Mouse (Mus musculus) heart, postnatal 14 days (tissue): ENCODE data around the gene Itgb5. TPM values are rescaled to one million over a fixed set of nuclear protein-coding genes. Genes with fewer than 3 reads are reported as not detected.

ENCODE experiments used
- DNase-seq, 2 experiments: peaks; one replicate each; pipeline ENCODE4 v3.0.0; 2021 to 2022
- intact Hi-C: fragments of 180-260 bp; cut with DNase I; formaldehyde crosslinking; loops from one replicate; pipeline ENCODE4 v1.15.1; 2025
- total RNA-seq, 2 experiments: library from RNA; stranded (reverse); gene quantifications; 2 replicates each; pipeline ENCODE4 v1.2.3; 2021

The Itgb5 gene
- total RNA-seq, 2 experiments from 2014 or later = 66.7 to 72.8 TPM

DNA sequence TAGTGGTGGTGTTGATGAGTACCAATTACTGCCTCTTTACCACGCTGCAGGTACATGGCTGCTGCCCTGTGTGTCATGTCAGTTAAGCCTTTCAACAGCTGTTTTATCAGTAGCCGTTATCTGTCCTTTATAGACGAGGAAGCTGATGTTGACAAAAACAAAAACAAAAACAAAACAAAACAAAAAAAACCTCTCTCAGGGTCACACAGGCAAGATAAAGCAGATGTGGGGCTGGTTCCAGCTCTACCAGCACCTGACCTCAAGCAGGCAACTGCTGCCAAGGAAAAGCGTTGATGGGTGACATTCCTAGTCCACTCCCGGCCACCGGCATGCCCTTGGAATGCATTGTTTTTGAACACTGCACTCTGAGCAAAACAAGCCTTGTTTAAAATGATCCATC is 63.1 kb downstream of the Itgb5 start:
- intact Hi-C loops = loop anchor here (5.0 kb wide), 1 partner anchor 60 kb away; no protein-coding TSS in a partner anchor

DNA sequence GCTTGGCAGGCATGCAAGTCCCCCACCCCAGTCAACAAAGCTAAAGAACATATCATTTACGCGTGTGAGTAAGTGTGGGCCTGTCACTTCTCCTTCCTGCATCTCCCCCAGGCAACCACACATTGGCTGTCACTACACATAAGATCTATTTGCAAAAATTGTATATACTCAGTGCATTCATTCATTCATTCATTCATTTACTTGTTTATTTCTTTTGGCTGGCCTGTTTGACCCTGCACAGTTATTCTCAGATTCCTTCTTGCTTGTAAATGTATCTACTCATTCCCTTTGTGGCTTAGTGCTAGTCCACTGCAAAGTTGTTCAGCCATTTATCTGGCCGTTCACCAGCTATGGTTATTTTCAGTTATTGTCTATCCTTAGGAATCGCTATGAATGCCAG is 64.3 kb downstream of the Itgb5 start:
- intact Hi-C loops = loop anchor here (2.0 to 5.0 kb wide), 2 partner anchors 45 to 61 kb away; no protein-coding TSS in a partner anchor
- DNase-seq = no peak

More for the DNA sequence above, 63.1 kb downstream of the Itgb5 start:
- DNase-seq = peak; percentile 36 to 64

DNA sequence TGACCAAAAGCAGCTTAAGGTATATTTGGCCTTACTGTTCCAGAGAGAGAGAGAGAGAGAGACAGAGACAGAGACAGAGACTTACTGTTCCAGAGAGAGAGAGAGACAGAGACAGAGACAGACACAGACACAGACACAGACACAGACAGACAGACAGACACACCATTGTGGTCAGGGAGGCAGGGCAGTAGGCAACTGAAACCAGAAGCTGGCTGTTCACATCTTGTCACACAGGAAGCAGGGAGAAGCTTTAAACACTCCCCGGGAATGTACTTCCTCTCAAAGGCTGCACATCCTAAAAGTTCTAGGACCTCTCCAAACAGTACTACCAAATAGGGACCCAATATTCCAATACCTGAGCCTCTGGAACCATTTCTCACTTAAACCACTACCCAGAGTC is 65.0 kb downstream of the Itgb5 start:
- intact Hi-C loops = loop anchor here (2.0 to 5.0 kb wide), 2 partner anchors 44 to 62 kb away; no protein-coding TSS in a partner anchor
- DNase-seq = no peak

DNA sequence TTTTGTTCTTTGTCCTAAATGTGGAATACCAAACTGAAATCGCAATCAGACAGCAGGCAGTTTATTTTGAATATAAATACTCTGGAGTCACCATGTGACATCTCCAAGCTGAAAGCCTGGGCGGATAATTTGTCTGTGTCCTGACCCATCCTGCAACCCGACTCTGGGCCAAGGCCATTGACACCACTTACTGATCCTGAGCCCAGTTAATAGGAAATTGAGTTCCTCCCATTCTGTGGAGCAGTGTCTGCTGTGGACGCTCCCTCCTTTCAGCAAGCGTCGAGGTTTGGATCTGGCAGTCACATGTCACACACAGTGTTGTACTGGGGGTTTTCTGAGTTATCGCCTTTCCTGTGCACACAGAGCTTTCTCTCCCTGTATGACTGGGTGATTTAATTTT is 66.2 kb downstream of the Itgb5 start:
- no peak for DNase-seq
- intact Hi-C loops = loop anchor here (2.0 kb wide), 1 partner anchor 43 kb away; no protein-coding TSS in a partner anchor

DNA sequence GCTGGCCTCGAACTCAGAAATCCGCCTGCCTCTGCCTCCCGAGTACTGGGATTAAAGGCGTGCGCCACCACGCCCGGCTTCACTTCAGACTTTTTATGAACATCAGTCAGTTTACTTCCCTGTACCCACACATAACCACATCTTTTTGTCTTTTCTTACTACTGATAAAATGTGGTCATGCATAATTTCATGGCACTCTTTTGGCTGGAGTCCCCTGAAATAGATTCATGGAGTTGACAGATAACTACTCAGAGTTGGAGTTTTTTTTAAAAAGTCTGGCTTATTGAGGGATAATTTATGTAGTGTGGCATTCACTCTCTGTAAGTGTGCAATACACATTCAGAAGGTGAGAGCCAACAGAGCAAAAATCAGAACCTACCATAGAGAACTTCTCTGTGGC is 67.3 kb downstream of the Itgb5 start:
- intact Hi-C loops = no loop called here
- DNase-seq = no peak

DNA sequence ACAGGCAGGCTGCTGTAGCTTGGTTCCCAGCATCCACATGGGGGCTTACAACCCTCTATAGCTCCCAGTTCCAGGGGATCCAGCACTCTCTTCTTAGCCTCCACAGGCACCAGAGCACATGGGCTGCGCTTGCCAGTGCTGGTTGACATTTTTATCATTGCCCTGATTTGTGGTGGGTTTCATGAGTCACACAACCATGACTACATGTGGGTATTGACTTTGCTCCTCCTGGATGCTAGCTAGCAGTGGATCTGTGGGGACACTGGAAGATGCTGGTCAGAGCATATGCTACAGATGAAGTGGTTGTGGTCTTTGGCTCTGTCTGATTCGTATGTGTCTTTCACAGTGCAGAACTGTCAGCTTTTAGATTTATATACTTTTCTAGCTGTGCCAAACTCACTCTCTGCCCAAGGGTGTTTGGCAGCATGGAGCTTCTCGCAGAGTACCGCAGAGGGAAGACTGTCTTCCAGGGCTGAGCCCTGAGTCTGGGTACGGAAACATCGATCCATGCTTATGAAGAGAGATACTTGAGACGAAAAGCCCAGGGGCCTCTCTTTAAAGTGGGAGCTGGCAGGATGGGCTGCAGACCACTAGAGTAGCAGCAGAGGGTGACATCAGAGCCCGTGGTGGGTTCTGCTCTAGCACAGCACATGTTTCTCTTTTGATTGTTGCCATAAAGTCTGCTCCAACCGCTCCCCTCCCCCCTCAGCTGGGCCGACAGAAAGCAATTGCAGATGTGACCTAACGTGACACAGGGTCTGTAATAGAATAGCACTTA is 74.4 kb downstream of the Itgb5 start:
- intact Hi-C loops = no loop called here
- no peak for DNase-seq

DNA sequence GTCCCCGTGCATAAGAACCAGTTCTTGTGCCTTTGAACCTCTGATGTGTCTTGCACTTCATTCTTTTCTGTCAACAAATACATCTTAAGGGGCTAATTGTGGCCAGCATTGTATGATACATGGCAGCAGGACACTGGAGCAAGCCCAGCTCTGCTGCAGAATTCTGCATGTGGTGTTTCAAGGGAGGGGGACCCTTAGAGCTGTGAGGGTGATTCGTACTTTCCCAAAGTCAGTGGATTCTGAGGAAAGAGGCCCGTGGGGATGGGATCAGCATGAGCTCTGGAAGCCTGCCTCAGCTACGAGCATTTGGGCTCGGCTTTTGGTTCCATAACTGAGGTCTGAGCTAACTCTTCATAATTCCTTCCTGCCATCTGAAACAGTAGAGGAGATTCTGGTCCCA is 75.1 kb downstream of the Itgb5 start:
- intact Hi-C loops = no loop called here
- no peak for DNase-seq

DNA sequence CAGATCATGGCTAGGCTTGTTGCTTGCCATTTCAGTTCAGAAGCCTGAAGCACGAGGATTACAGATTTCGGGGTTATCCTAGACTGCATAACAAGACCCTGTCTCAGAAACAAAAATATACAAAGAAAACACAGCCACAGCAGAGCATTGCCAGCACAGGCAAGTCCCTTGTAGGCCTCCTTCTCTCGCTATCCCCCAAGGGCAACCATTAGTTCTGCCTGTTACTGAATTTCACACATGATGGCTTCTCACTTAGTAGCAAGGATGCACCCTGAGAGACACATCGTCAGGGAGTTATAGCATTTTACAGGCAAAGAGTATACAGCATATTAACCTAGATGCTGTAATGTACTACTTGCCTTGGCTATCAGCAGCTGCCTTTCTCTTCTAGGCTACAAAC is 78.8 kb downstream of the Itgb5 start:
- DNase-seq = no peak
- intact Hi-C loops = no loop called here

DNA sequence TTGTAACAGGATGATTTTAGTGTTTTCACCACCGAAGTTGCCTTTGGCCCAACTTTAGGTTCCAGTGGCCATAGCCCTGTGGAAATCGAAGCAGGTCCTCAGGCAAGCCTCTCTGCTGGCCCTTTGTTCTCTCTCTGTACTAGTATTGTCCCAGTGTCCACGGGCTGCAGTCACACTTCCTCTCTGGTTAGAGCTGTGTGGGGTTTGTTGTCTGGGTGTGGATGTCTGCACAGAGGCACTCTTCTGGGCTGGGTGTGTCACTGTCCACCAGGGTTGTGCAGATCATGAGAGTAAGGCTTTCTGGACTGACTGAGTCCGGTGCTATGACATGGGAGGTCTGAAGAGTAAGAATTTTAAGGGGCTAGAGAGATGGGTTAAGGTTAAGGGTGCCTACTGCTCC is 85.5 kb downstream of the Itgb5 start:
- no peak for DNase-seq
- intact Hi-C loops = no loop called here

DNA sequence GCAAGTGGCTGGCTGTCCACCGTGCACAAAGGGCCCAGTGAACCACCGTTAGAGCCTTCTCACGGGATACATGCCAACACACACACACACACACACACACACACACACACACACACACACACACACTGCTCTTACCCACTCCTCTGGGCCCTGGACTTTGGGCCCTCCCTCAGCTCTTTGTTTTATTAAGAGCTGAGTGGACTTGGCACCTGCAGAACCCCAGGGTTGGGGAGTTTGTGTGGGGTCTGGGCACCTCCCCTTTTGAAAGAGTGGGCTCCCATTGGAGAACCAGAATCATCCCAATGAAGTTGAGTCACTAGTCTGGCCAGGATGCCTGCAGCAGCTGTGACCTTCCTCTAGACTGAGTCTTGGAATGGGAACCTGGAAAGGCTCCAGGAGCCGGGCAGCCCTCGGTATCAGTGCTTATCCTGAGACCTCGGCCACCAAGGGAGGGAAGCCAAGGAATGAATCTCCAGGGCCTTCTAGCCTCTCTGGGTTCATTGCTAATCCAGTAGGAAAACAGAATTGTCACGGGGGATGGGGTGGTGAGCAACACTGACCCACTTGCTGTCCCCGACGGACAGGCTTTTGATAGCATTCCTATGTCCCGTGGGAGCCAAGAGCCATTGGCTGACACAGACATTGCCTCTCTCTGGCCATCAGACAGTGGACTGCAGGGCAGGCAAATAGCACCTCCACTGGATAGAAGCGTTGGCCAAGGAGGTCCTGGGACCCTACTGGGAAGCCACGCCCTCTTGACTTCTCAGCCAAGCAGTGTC is 87.2 kb downstream of the Itgb5 start:
- DNase-seq = peak; percentile 81 to 86
- intact Hi-C loops = no loop called here

DNA sequence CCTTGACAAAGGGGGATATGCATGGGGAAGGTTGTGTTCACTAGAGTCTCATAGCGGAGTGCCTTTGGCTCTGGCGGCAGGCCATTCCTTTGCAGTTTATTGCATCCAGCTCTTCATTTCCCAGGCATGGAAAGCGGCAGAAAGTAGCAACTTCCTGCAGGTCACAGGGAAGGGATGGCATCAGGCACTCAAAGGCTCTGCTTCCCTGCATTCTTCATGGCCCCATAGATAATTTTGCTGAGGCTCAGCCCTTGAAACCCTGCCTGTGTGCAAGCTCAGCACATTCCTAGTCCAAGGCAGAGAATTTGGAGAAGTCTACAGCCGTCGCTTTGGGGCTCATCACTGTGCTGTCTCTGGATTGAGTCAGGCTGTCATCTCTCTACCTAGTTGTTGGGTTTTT is 87.9 kb downstream of the Itgb5 start:
- intact Hi-C loops = no loop called here
- DNase-seq = no peak

DNA sequence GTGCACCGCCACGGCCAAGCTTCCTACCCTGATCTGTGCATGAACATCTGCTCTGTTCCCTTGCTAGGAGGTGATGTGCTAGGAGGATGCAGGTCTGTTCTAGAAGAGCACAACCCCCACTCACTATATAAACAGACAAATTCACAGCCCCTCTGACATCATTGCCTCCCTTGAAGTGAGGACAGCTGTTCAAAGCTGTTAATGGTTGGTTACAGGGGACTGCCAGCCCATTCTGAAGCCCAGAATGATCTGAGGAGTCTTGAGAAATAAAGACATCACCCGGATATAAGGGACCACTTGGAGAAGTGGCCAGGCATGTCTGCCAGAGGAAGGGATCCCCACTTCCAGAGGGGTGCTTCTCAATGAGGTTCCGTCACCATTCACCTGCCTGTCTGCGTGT is 88.5 kb downstream of the Itgb5 start:
- intact Hi-C loops = no loop called here
- no peak for DNase-seq

DNA sequence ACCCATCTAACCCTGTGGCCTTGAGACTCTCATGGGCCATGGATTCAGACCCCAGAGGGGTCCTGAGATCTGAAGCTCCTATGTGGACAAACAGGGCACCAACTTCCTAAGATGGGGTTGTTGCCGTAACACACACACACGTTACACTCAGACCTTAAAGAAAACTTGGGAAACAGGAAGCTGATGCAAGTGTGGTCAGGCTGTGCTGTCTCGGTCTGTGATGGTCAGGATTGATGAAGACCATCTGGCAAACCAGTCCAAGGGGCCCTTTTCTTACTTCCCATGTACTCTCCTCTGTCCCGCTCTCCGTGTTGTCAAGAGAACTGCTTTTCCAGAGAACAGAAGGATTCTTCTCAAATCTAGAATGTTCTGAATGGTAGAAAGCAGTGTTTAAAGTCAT is 92.0 kb downstream of the Itgb5 start:
- intact Hi-C loops = loop anchor here (2.0 kb wide), 1 partner anchor 23 kb away; no protein-coding TSS in a partner anchor
- no peak for DNase-seq

DNA sequence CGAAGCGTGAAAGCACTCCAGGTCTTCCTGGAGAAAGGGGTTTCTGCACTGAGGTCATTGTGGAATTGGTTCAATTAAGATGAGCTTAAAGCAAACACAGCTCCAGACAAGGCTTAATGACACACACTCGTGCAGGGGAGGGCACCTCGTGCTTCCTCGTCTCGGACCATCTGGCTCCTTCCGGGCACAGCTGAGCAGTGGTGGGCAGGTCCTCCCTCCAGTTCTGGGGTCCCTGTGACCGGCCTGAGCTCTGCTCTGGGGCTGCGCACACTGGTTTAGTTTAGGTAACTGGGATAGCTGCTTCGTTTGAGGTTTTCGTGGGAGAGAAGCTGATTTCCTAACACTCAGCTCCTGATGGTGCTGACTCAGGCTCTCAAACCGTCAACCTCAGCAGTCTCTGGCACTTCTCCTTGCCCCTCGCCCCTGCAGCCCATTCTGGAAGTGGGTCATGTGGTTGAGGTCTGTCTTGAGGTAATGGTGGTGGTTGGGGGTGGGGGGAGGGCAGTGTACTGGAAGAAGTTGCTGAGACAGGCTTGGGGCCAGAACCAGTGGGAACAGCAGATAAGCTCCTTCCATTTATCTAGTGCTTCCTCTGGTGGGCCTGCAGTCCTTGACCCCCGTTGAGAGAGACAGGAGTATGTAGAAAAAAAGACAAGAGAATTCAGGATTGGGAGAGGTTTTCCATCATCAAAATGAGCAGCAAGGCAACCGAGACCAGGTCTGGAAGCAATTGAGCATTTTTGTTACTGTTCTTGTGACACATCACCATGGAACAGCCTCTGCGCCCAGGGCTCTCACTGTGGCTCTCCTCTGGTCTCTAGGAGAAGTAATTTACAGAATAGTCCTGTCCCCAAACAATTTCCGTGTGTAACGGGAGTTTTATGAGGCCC is 92.9 kb downstream of the Itgb5 start:
- intact Hi-C loops = no loop called here
- DNase-seq = no peak

DNA sequence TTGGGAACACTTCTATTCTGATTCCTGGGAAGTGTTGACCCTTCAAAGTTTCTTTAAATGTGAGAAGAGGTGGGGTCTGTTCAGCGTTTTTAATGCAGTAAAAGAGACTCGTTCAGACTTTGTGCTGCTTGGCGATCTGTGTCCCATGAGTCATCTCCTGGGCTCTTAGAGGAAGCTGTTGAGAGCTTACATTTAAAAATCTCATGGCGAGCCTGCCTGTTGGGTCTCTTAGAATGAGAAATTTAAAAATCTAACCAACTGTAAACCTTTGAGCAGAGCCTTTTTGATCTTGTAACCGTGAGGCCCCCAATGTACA is 93.5 kb downstream of the Itgb5 start:
- intact Hi-C loops = no loop called here
- no peak for DNase-seq

DNA sequence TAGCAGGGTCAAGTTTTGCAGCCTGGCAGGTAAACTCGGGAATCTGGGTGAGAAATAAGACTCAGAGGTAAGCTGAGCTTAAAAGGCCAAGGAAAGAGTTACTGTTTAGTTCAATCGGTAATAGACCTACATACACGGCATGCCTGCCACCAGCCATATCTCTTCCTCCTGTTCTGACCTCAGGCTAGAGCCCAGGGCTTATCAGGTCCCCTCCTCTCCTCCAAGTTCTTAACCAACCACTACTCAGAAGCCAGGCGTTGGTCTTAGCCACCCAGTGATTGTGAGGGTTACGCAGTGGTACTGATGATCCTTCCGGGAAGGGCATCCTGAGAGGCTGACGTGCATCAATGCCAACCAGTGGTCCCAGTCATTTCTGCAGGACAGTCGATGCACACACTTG is 94.3 kb downstream of the Itgb5 start:
- intact Hi-C loops = no loop called here
- no peak for DNase-seq

DNA sequence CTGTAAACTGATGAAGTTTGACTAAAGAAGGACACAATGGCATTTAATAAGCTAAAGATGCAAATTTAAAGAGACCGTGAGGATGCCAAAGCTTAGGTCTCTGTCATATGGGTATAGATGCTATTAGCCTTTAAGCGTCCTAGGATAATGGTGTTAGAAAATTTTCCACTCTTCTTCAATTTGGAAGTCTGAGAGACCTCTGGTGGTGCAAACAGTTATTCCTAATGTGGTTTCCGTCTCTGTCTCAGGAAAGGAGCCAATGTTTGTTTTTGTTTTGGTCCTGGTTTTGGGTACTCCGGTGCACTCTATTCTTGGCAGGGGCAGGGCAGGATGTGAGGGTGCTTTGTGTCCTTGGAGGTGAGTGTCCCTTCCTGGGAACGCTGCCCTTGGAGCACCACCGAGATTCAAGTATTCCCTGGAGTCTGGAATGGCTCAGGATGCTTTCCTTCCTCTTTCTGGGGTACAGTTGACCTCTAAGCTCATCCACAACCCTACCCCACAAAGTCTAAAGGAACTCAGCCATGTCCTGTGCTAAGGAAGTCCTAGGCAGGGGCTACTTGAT is 97.9 kb downstream of the Itgb5 start:
- no peak for DNase-seq
- intact Hi-C loops = no loop called here

DNA sequence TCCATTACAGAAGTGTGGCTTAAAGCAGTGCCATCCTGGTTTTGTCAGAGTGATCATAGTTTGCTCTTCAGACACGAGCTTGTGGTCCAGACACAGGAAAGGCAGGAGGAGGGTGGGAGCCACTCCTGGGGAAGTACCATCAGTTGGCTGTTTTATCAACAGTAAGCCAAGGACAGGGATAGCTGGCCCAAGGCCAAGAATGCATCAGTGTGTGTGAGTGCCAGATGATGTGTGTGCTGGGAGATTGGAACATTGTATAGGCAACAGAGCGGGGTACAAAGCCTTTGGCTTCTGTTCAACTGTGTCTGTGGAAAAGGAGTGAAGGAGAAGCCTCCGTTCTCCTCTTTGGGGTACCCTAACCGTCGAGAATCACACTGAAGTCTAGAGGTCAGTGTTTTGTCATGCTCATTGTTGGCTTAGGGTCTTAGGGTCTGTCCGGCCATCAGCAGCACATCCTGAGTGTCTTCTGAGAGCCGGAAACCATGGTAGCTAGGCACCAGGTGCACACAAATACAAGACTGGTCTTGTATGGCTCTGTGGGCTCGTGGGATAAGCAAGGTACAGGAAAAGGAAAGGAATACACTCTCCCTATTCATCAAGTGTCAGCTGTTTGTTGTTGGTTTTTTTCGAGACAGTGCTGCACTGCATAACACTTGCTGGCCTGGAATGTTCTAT is 99.5 kb downstream of the Itgb5 start:
- no peak for DNase-seq
- intact Hi-C loops = no loop called here

DNA sequence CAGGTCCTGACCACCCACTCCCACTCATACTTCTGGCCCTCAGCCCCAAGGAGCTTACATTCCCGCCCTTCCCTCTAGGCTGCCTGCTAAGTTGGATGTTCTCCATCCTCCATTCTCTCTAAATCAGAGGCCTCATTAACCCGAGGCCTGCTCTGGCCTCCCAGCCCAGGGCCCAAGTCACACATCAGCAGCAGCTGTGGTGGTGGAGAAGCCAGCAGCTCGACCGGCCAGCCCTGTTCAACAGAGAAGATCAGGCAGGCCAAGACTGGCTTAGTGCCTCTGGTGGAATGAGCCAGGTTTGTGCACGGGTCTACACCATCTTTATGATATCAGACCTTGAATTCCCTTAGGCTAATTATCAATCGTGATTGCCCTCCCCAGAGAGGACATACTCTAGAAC is 101.3 kb downstream of the Itgb5 start:
- DNase-seq = peak; percentile 60 to 72
- intact Hi-C loops = no loop called here

DNA sequence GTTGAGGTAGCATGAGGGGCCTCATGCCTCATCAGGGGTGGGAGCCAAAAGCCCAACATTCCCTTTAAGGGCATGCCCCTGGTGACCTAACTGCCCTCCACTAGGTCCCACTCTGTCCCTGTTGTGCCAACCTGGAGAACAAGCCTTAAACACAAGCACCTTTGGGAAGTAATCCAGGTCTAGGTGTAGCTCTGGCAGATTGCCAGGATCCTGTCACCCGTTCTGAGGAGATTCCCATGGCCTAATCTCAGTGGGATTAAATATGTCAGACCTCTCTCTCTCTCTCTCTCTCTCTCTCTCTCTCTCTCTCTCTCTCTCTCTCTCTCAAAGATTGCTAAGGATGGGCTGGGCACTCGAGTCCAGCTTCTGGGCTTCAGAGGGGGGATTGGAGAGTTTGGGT is 102.2 kb downstream of the Itgb5 start:
- intact Hi-C loops = no loop called here
- DNase-seq = no peak
